Mouse (Mus musculus): ENCODE measurements around the gene Clstn1.

DNA sequence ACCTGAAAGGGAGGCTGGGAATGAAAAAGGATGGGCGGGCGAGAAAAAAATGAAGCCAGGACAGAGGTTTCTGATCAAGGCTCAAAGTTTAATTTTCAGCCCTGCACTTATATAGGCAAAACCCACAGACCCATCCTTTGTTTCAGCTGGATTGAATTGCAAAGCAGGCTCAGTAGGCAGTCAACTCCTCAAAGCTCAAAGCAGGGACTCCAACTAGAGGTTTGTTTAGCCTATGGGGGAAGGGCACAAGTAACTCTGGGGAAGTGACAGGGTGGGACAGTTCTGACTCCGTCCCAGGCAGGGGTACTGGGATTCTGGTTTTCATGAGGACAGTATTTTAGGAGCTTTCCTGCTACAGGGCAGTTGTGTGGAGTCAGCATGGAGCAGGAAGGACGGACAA lies 35.0 kb downstream of the Clstn1 start:
- TF ChIP-seq POLR2A (IDR thresholded peaks at IDR 0.05; ENCODE audit: borderline replicate concordance, extremely low read depth, low read depth, low read length) (no peak), CTCF (IDR thresholded peaks at IDR 0.05; ENCODE audit: insufficient read depth, low read length) (no peak)

Measured in lung, adult 2 months (tissue).